Mouse (Mus musculus): ENCODE data around the gene Nufip2. TPM values are rescaled to one million over a fixed set of nuclear protein-coding genes. Genes with fewer than 3 reads are reported as not detected.

Gene Nufip2
- polyA plus RNA-seq, 1 experiment from 2014 or later = 6.5 TPM

GRCm38 (mm10) chr11:77790286-77790685 lies 104.3 kb downstream of the Nufip2 start:
- Histone ChIP-seq H3K9ac (ENCODE audit: low read depth, low read length) (no peak overlapping the region), H3K36me3 (ENCODE audit: control insufficient read depth, insufficient read depth, low read length) (no peaks in the 10 kb centered on the region), H3K4me1 (ENCODE audit: control insufficient read depth, insufficient read depth, low read length) (peaks cover 38% of the 10 kb centered on the region), H3K27me3 (replicated peaks; ENCODE audit: control insufficient read depth, insufficient read depth, low read length) (no peaks in the 10 kb centered on the region), H3K4me3 (ENCODE audit: low read depth, low read length) (no peak overlapping the region), H3K27ac (replicated peaks; ENCODE audit: low read depth, low read length) (peak overlapping the region; percentile 85), H3K9me3 (ENCODE audit: control insufficient read depth, low read length) (no peaks in the 10 kb centered on the region), H3K4me2 (ENCODE audit: low read depth, low read length) (no peak overlapping the region)
- no peak for ATAC-seq (ENCODE audit: low read depth)
- no peak for DNase-seq (ENCODE audit: low spot score)
- 26% methylated on average over 9 of the region's 9 CpGs for WGBS

- WGBS = 18% methylated on average over 8 of the region's 8 CpGs
- ATAC-seq (ENCODE audit: low read depth) = peak; percentile 70; the same call in 1 of the 2 replicates
Observed at GRCm38 (mm10) chr11:77791241-77791727, 105.3 kb downstream of the Nufip2 start.

More at GRCm38 (mm10) chr11:77791241-77791727, 105.3 kb downstream of the Nufip2 start:
- Histone ChIP-seq H3K9me3 (ENCODE audit: control insufficient read depth, low read length) (no peaks in the 10 kb centered on the region), H3K9ac (ENCODE audit: low read depth, low read length) (peak overlapping the region; percentile 42), H3K4me1 (ENCODE audit: control insufficient read depth, insufficient read depth, low read length) (peaks cover 28% of the 10 kb centered on the region), H3K4me2 (ENCODE audit: low read depth, low read length) (0 out of 2 replicates have a peak overlapping the region, but pooled peaks have one; percentile 7), H3K4me3 (ENCODE audit: low read depth, low read length) (no peak overlapping the region), H3K36me3 (ENCODE audit: control insufficient read depth, insufficient read depth, low read length) (no peaks in the 10 kb centered on the region), H3K27me3 (replicated peaks; ENCODE audit: control insufficient read depth, insufficient read depth, low read length) (no peaks in the 10 kb centered on the region), H3K27ac (replicated peaks; ENCODE audit: low read depth, low read length) (peak overlapping the region; percentile 85)
- peak; percentile 78 for DNase-seq (ENCODE audit: low spot score)

Other genes starting within 250 kb of the Nufip2 start
- gene Coro6, start 223.7 kb upstream of the Nufip2 start, polyA plus RNA-seq (2014; fragmentation: Nextera tagmentation; extraction: Ambion mirVana) = 4.4 and 7.2 TPM in 2 replicates
- 11.4 and 11.6 TPM in 2 replicates for gene Ankrd13b, start 196.5 kb upstream of the Nufip2 start, polyA plus RNA-seq (2014; fragmentation: Nextera tagmentation; extraction: Ambion mirVana)
- gene Git1, start 192.6 kb upstream of the Nufip2 start, polyA plus RNA-seq (2014; fragmentation: Nextera tagmentation; extraction: Ambion mirVana) = 15.1 and 16.7 TPM in 2 replicates
- 2.3 and 3.3 TPM in 2 replicates for gene Abhd15, start 171.0 kb upstream of the Nufip2 start, polyA plus RNA-seq (2014; fragmentation: Nextera tagmentation; extraction: Ambion mirVana)
- gene Trp53i13, start 170.2 kb upstream of the Nufip2 start, polyA plus RNA-seq (2014; fragmentation: Nextera tagmentation; extraction: Ambion mirVana) = 51.2 and 52.3 TPM in 2 replicates
- not detected in 2 replicates for gene Gm10392, start 167.0 kb upstream of the Nufip2 start, polyA plus RNA-seq (2014; fragmentation: Nextera tagmentation; extraction: Ambion mirVana)
- 19.1 and 19.6 TPM in 2 replicates for gene Taok1, start 78.3 kb upstream of the Nufip2 start, polyA plus RNA-seq (2014; fragmentation: Nextera tagmentation; extraction: Ambion mirVana)
- gene Cryba1, start 39.1 kb downstream of the Nufip2 start, polyA plus RNA-seq (2014; fragmentation: Nextera tagmentation; extraction: Ambion mirVana) = not detected in 2 replicates
- gene Myo18a, start 77.1 kb downstream of the Nufip2 start, polyA plus RNA-seq (2014; fragmentation: Nextera tagmentation; extraction: Ambion mirVana) = 39.8 and 44.1 TPM in 2 replicates
- gene Gm10277, start 101.6 kb downstream of the Nufip2 start, polyA plus RNA-seq (2014; fragmentation: Nextera tagmentation; extraction: Ambion mirVana) = 0.26 and 0.46 TPM in 2 replicates
- 1.5 and 1.8 TPM in 2 replicates for gene Pipox, start 207.9 kb downstream of the Nufip2 start, polyA plus RNA-seq (2014; fragmentation: Nextera tagmentation; extraction: Ambion mirVana)
- 1.4 and 1.8 TPM in 2 replicates for gene Sez6, start 244.6 kb downstream of the Nufip2 start, polyA plus RNA-seq (2014; fragmentation: Nextera tagmentation; extraction: Ambion mirVana)